Mouse (Mus musculus) forebrain, embryonic 12.5 days (tissue): ENCODE data around the gene Tspan2. TPM values are rescaled to one million over a fixed set of nuclear protein-coding genes. Genes with fewer than 3 reads are reported as not detected.

ENCODE experiments used
- ATAC-seq: fragments of 200-750 bp; cut with Nextera tagmentation; 2 replicates; pipeline ENCODE4 v1.8.0; 2017; ENCODE audit warnings: moderate TSS enrichment; ENCODE audit not compliant: low FRiP score
- H3K27ac ChIP-seq: fragments of 300-500 bp; sonication (generic); 2 replicates; pipeline ENCODE4 v1.5.1; 2016; ENCODE audit warnings: mild to moderate bottlenecking
- H3K27me3 ChIP-seq: fragments of 300-500 bp; sonication (generic); 2 replicates; pipeline ENCODE4 v1.6.1; 2016; ENCODE audit warnings: mild to moderate bottlenecking
- H3K36me3 ChIP-seq: fragments of 300-500 bp; sonication (generic); replicated peaks from 2 replicates; pipeline ENCODE4 v1.6.1; 2016; ENCODE audit warnings: mild to moderate bottlenecking
- H3K4me1 ChIP-seq: fragments of 300-500 bp; sonication (generic); 2 replicates; pipeline ENCODE4 v1.6.1; 2016
- H3K4me2 ChIP-seq: fragments of 300-500 bp; sonication (generic); 2 replicates; pipeline ENCODE4 v1.6.1; 2016; ENCODE audit warnings: mild to moderate bottlenecking, moderate library complexity
- H3K4me3 ChIP-seq: fragments of 300-500 bp; sonication (generic); replicated peaks from 2 replicates; pipeline ENCODE4 v1.5.1; 2016; ENCODE audit warnings: mild to moderate bottlenecking
- H3K9ac ChIP-seq: fragments of 300-500 bp; sonication (generic); 2 replicates; pipeline ENCODE4 v1.6.1; 2016; ENCODE audit warnings: mild to moderate bottlenecking
- H3K9me3 ChIP-seq: fragments of 300-500 bp; sonication (generic); 2 replicates; pipeline ENCODE4 v1.6.1; 2016
- polyA plus RNA-seq: library from polyadenylated mRNA; unstranded; fragments of >200 nt; fragmentation: Nextera tagmentation; extraction: Ambion mirVana; gene quantifications from 2 replicates; pipeline ENCODE4 v1.2.1, GENCODE M21; 2016

Tspan2 gene
- polyA plus RNA-seq, 1 experiment from 2014 or later: 7.7 TPM

- H3K9ac ChIP-seq: no peak overlapping the region
- no peak overlapping the region for H3K4me2 ChIP-seq
- H3K4me1 ChIP-seq: no peaks in the 10 kb centered on the region
- no peaks in the 10 kb centered on the region for H3K36me3 ChIP-seq
- H3K27ac ChIP-seq: no peak overlapping the region
- no peak overlapping the region for H3K4me3 ChIP-seq
- no peaks in the 10 kb centered on the region for H3K27me3 ChIP-seq
- no peaks in the 10 kb centered on the region for H3K9me3 ChIP-seq
- ATAC-seq: no peak
These were observed 114.3 kb downstream of the Tspan2 start for GRCm38 (mm10) chr3:102848661-102849060.

Other genes with a start within 250 kb of the Tspan2 start
- 0.05 and 0.06 TPM in 2 replicates for gene Tshb, start 48.2 kb downstream of the Tspan2 start, polyA plus RNA-seq
- gene Sycp1, start 201.6 kb downstream of the Tspan2 start, polyA plus RNA-seq: not detected in 2 replicates
- gene Nr1h5, start 229.6 kb downstream of the Tspan2 start, polyA plus RNA-seq: 0.09 TPM in 1 of 2 replicates, not detected in the other